Mouse (Mus musculus) thymus, postnatal 36 days (tissue): ENCODE data around the gene Tmem94.

ENCODE experiments used
- DNase-seq, 2 experiments: peaks; one replicate each; pipeline ENCODE4 v3.0.0; 2022; ENCODE audit warnings: mixed read lengths in 2 of 2

The Tmem94 gene

DNA sequence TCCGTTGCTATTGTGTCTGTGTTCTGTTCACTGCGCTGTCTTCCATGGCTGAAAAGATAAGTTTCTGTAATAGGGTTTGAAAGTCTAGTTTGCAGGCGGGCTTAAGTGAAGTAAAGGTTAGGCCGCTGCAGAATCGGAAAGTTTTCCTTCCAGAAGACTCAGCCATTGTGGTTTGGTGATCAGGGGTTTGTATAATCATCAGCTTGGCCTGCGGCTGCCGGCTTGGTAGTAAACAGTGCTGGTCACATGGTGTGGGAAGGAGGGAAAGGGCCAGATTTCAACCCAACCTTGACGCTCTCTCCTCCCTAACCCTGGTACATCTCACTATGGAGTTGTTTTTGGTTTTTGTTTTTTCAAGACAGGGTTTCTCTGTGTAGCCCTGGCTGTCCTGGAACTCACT is 1.7 kb downstream of the Tmem94 start:
- no peak for DNase-seq

DNA sequence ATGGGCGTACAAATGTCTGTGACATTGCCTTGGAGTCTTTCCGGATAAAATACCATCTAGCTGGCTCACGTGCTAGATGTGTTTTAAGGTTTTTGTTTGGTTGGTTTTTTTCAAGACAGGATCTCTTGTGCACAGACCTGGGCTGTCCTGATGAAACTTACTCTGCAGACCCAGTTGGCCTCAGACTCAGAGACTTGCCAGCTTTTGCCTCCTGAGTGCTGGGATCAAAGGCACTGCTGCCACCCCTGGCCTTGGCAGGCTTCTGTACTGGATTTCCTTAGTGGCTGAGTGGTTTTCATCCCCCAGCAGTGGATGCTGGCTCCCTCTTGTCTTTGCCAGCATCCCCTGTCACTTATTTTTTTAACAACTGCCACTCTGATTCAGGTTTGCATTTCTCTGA is 3.7 kb downstream of the Tmem94 start:
- DNase-seq, result no peak

- no peak for DNase-seq
Measured at GRCm38 (mm10) chr11:115774653-115775052, 9.4 kb downstream of the Tmem94 start.

DNA sequence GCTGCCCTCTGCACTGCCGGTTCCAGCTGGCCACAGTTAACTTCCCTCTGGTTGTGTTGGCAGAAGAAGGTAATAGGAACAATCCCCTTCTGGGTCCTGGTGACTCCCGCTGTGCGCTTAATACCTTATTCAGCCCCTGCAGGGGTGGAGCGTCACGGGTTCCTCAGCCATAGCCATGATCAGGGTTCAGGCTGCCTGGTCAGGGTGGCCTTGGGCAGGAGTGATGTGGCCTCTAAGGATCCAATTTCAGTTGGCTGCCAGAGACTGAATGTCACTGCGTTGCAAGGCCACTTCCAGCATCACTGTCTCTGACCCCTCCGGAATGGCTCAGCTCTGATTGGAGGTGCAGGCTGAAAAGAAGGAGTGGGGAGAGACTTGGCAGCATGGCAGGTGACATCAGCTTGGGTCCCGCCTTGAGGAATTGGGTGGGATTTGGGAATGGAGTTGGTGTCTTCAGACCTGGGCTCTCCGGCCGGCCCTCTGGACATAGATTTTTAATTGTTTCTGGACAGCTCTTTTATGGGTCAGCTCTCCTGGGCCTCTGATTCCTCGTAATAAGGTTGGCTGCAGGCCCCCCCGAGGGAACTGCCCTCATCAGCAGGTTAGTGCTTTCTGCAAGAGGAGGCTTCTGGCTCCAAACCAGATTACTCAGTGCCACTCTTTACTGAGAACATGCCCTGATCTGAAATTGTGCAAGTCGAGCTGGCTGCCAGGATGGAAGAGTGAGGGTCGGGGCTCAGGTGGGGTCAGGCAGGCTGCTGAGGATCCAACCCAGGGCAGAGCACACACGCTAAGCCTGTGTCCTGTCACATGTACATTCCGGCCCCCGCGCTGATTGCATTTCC is 10.8 kb downstream of the Tmem94 start:
- no peak for DNase-seq

- no peak for DNase-seq
Measured at GRCm38 (mm10) chr11:115776954-115777353, 11.7 kb downstream of the Tmem94 start.

DNA sequence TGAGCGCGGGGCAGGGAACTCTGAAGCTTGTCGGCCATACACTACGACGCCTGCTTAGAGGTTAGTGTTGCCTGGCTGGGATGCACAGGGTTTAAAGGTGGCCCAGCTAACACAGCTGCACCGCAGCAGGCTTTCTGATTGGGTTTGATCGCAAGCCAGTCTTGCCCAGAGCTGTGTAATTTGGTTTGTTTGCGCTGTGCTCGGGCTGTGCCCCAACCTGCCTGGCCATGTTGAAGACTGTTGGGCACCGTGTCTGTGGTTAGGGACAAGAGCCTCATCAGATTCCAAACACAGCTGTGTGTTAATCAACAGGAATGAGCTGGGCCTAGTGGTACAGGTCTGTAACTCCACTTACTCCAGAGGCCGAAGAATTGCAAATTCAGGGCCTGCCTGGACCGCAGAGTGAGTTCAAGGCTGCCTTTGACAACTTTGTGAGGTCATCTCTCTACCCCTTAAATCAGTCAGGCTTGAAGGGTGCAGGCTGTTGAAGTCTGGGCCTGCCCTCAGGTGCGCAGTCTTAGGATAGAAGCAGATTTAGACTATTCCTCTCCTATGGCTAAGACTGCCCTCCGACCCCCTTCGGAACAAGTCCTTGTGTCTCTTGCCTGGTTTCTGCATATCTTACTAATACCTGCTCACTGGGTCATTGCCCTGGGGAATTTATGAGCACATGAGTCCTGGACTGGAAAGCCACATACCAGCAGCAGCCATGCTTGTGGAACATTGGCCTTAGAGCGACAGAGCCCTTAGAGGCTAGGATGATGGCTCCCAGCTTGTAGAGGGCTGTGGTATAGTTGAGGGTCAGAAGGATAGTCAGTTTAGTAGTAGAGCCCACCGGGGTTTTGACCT is 12.5 kb downstream of the Tmem94 start:
- no peak for DNase-seq

DNA sequence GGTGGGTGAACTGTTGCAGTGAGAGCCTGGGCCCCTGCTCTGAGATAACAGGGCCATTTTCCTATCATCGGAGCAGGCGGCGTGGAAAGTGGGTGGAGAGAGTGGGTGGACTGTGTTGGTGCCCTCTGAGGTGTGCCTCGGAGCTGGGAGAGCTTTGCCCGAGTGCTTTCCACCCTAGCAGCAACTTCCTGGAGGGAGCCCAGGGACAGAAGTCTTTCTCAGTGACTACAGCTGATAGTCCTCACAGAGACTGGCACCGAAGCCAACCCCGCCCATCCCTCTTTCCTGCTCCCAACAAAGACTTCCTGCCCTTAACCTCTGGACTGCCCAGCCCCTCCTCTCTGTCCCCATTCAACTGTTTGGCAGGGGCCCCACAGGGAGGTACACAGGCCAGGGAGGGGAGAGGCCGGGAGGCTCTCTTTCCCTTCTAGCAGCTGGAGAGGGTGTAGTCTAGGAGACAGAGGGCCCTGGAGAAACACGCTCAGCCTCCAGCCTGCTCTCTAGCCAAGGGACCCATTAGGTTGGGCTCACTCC is 13.9 kb downstream of the Tmem94 start:
- DNase-seq, result peak; percentile 23 to 43

DNA sequence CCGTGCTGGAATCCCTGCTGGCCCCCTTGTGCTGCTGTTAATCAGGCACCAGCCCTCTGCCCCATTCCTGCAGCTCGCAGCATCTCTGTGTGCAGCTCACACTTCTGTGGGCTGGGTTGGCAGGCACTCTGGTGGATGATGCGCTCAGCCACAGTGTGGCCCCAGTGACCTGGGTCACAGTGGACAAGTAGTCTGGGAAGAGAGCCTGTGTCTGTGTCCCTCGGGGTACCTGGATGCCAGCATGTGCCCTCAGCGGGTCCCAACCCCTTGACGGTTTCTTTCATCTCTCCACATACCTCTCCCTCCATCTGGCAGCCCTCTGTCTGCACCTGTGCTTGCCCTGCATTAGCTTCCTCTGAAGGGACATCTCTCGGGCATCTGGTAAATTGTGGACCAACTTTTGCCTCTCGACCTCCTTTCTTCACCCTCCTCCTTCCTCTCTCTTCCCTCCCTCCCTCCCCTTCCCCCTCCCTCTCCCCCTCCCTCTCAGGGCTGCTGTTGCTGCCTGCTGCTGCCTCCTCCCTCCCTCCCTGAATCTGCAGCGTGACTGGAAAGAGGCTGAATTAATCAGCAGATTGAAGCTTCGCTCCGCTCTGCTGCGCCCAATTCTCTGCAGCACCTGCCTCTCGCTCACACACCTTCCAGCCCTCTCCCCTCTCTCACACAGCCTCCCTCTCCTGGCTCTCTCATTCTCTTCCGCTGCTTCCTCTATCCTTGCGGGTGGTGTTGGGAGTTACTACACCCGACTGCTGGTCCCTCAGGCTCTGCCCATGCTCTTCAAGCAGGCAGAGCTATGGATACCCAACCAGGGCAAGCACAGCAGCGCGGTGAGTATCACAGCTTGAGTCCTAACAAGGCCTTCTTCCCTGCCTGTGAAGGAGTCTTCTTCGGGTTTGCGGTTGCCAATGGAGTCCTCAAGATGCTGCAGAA is 15.2 kb downstream of the Tmem94 start:
- DNase-seq, result peak in 1 of 2 experiments; percentile 2

- no peak for DNase-seq
Measured at GRCm38 (mm10) chr11:115786473-115786872, 21.2 kb downstream of the Tmem94 start.

DNA sequence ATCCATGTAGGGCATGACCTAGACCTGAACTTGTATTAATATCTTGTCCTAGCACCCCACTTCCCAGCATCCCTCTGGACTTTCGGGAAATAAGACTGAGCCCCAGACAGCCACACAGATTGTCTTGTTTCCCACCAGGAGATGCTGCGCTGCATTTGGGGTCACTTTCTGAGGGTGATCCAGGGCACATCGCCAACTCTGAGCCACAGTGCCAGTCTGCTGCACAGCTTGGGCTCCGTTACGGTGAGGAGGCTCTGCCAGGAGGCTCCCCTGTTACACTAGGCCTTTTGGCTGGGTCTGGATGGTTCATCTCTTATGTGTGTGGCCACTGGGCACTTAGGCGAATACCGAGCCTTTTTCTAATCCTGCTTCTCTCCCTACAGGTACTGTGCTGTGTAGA is 24.6 kb downstream of the Tmem94 start:
- DNase-seq, result no peak

GRCm38 (mm10) chr11:115791919-115792318 is 26.7 kb downstream of the Tmem94 start:
- DNase-seq, result no peak

GRCm38 (mm10) chr11:115792353-115792752 is 27.1 kb downstream of the Tmem94 start:
- no peak for DNase-seq

DNA sequence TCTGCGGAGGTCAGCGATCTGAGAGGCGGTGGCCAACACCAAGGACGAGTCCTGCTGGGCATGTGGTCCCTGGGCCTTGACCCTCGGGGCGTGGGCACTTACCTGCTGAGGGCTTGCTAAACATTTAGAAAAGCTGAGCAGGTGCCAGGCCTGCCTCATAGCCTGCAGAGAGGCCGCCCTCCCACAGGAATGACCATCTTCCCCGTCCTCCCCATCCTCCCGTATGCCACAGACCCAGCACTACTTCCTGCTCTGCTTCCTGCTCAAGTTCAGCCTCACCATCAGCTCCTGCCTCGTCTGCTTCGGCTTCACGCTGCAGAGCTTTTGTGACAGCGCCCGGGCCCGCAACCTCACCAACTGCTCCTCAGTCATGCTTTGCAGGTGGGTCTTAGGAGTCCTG is 31.7 kb downstream of the Tmem94 start:
- no peak for DNase-seq

DNA sequence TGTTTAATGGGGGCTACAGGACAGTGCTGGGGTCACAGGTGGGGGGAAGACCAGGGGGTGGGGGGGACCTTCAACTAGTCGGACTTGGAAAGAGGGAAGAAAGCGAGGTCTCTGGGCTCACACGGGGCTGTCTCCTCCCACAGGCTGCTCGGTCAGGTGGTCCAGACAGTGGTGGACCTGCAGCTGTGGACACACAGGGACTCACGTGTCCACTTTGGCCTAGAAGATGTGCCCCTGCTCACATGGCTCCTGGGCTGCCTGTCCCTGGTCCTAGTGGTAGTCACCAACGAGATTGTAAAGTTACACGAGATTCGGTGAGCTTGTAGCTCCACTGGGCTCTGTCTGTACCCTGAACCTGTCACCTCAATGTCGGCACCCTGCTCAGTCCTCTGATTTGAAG is 32.4 kb downstream of the Tmem94 start:
- no peak for DNase-seq

- DNase-seq, result no peak
Measured at GRCm38 (mm10) chr11:115800981-115801380, 35.7 kb downstream of the Tmem94 start.

- DNase-seq, result no peak
Measured at GRCm38 (mm10) chr11:115803072-115803709, 38.0 kb downstream of the Tmem94 start.

GRCm38 (mm10) chr11:115805005-115805404 is 39.8 kb downstream of the Tmem94 start:
- no peak for DNase-seq

- no peak for DNase-seq
Measured at GRCm38 (mm10) chr11:115806154-115806553, 40.9 kb downstream of the Tmem94 start.

- no peak for DNase-seq
Measured at GRCm38 (mm10) chr11:115807306-115807705, 42.1 kb downstream of the Tmem94 start.

DNA sequence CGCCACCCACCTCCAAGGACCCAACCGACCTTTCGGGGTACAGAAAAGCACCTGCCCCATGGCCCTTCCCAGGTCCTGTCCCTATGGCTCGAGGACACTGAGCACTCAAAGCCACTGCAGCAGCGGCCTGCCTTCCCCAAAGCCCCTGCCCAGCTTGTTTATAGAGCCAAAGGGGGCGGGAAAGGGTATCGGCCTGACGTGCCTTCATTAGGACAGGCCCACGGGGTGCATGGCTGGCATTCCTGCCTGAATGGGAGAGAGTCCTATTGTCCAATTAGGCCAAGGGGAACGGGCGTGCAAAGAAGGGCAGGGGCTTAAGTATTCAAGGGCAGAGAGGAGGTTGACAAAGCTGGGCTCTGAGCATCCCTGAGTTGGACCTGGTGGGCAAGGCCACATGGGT is 42.7 kb downstream of the Tmem94 start:
- no peak for DNase-seq

DNA sequence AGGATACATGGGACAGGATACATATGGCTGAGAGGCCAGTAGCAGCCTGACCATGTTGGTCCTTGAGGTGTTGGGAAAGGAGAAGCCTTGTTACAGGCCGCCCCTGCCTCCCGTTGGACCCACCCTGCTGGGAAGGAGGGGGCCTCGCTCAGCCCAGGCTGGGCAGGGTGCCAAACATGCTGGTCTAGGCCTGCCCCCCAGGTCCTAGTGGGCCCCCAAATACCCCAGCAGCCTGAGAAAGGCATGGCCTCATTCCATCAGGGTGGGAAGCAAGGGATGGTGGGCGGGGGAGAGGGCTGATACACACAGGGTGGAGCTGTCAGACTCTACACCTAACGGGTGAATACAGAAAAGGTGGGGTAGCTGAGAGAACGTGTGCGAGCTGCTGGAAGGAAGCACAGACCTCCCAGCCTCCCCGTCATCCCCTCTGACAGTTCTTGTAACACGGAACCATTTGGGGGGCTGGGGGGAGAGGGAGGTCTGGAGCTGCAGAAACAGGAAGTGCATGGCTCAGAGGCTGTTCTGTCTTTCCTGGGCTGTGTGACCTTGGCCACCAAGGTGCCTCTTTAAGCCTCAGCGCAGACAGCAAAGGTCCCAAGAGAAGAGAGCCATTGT is 43.6 kb downstream of the Tmem94 start:
- DNase-seq, result no peak
